Mouse (Mus musculus) bone marrow, adult 2 months (tissue): ENCODE results near the gene Tbx19. TPM values are rescaled to one million over a fixed set of nuclear protein-coding genes. Genes with fewer than 3 reads are reported as not detected.

Experiments
- H3K27ac ChIP-seq: fragments of 200-500 bp; 2 replicates; pipeline ENCODE4 v1.5.1; 2012; ENCODE audit warnings: low read depth, mild to moderate bottlenecking, control low read depth, inconsistent platforms, low read length; ENCODE audit not compliant: control insufficient read depth, poor library complexity, insufficient read depth
- H3K4me1 ChIP-seq: fragments of 200-500 bp; 2 replicates; pipeline ENCODE4 v1.6.1; 2011; ENCODE audit warnings: low read length; ENCODE audit not compliant: control insufficient read depth, insufficient read depth
- H3K4me3 ChIP-seq: fragments of 200-500 bp; replicated peaks from 2 replicates; pipeline ENCODE3; 2011; ENCODE audit warnings: mild to moderate bottlenecking, low read depth, low read length, control low read depth; ENCODE audit not compliant: control insufficient read depth
- CTCF ChIP-seq: fragments of 200-500 bp; IDR thresholded peaks from 2 replicates; pipeline ENCODE4 v1.5.1; 2011; ENCODE audit warnings: low read length, control low read depth; ENCODE audit not compliant: control insufficient read depth, insufficient read depth
- POLR2A ChIP-seq: fragments of 200-500 bp; IDR thresholded peaks from 2 replicates; pipeline ENCODE4 v1.6.1; 2011; ENCODE audit warnings: low read depth, mild to moderate bottlenecking, control low read depth, low read length, borderline replicate concordance; ENCODE audit not compliant: control insufficient read depth
- WGBS: fragments of 180-500 bp; shearing (Covaris S2); methylation state at CpG from one replicate; pipeline ENCODE4 v1.1.7; 2018; 5-methylcytosine and 5-hydroxymethylcytosine counted together
- polyA plus RNA-seq: library from polyadenylated mRNA; stranded (reverse); fragments of >200 nt; gene quantifications from 2 replicates; pipeline ENCODE4 v1.2.4, GENCODE M21; 2011; ENCODE audit warnings: low replicate concordance; ENCODE audit not compliant: missing spikeins, insufficient read depth, insufficient read length

The Tbx19 gene
- polyA plus RNA-seq, 1 experiment = not detected

- 36% methylated on average over 5 of the region's 5 CpGs for WGBS
- Histone ChIP-seq H3K4me1 (peaks cover 12% of the 10 kb centered on the region), H3K27ac (no peak overlapping the region; the same call in 1 of the 2 replicates), H3K4me3 (no peak overlapping the region)
- no peak for TF ChIP-seq CTCF
- no peak for TF ChIP-seq POLR2A
Observed at GRCm38 (mm10) chr1:165187357-165187756, 26.8 kb upstream of the Tbx19 start.

- Histone ChIP-seq H3K4me1 (peaks cover 12% of the 10 kb centered on the region), H3K27ac (no peak overlapping the region), H3K4me3 (no peak overlapping the region)
- WGBS = 88% methylated on average over 12 of the region's 12 CpGs
- TF ChIP-seq CTCF (no peak), POLR2A (no peak)
Observed at GRCm38 (mm10) chr1:165186491-165186890, 25.9 kb upstream of the Tbx19 start.

- 71% methylated on average over 7 of the region's 7 CpGs for WGBS
- Histone ChIP-seq H3K27ac (no peak overlapping the region), H3K4me3 (no peak overlapping the region), H3K4me1 (peaks cover 12% of the 10 kb centered on the region)
- TF ChIP-seq CTCF (no peak), POLR2A (no peak)
Observed at GRCm38 (mm10) chr1:165185116-165185515, 24.5 kb upstream of the Tbx19 start.

- TF ChIP-seq POLR2A (no peak), CTCF (no peak)
- Histone ChIP-seq H3K27ac (no peak overlapping the region), H3K4me3 (no peak overlapping the region), H3K4me1 (peaks cover 12% of the 10 kb centered on the region)
- 78% methylated on average over 3 of the region's 3 CpGs for WGBS
Observed at GRCm38 (mm10) chr1:165184178-165184577, 23.6 kb upstream of the Tbx19 start.

- 80% methylated on average over 6 of the region's 6 CpGs for WGBS
- Histone ChIP-seq H3K4me3 (no peak overlapping the region), H3K4me1 (peaks cover 8% of the 10 kb centered on the region), H3K27ac (no peak overlapping the region)
- TF ChIP-seq CTCF = no peak
- no peak for TF ChIP-seq POLR2A
Observed at GRCm38 (mm10) chr1:165183400-165183799, 22.8 kb upstream of the Tbx19 start.

GRCm38 (mm10) chr1:165179321-165179720, 18.7 kb upstream of the Tbx19 start:
- 77% methylated on average over 5 of the region's 5 CpGs for WGBS
- Histone ChIP-seq H3K4me3 (no peak overlapping the region), H3K27ac (no peak overlapping the region), H3K4me1 (no peaks in the 10 kb centered on the region)
- TF ChIP-seq CTCF (no peak), POLR2A (no peak)

- TF ChIP-seq CTCF (no peak), POLR2A (no peak)
- Histone ChIP-seq H3K27ac (no peak overlapping the region), H3K4me3 (no peak overlapping the region), H3K4me1 (no peaks in the 10 kb centered on the region; the same call in 1 of the 2 replicates)
- WGBS = 85% methylated on average over 6 of the region's 6 CpGs
Observed at GRCm38 (mm10) chr1:165178075-165178474, 17.5 kb upstream of the Tbx19 start.

- WGBS = 33% methylated on average over 9 of the region's 9 CpGs
- TF ChIP-seq CTCF (no peak), POLR2A (no peak)
- Histone ChIP-seq H3K27ac (no peak overlapping the region), H3K4me3 (no peak overlapping the region), H3K4me1 (no peaks in the 10 kb centered on the region; the same call in 1 of the 2 replicates)
Observed at GRCm38 (mm10) chr1:165174059-165174616, 13.6 kb upstream of the Tbx19 start.

GRCm38 (mm10) chr1:165171277-165171676, 10.7 kb upstream of the Tbx19 start:
- no peak for TF ChIP-seq CTCF
- no peak for TF ChIP-seq POLR2A
- H3K4me3 ChIP-seq = no peak overlapping the region
- H3K27ac ChIP-seq = no peak overlapping the region
- 83% methylated on average over 8 of the region's 8 CpGs for WGBS
- no peaks in the 10 kb centered on the region; the same call in 1 of the 2 replicates for H3K4me1 ChIP-seq
